15 mouse cellular contexts compared by ENCODE assay signal in genomic region chr2:142551690-142552089, GRCm38 (mm10).
"Had no signal": no experiment of that assay in that cellular context is flagged by ENCODE, and none has a peak within 500 bp of the region (broad histone marks: within the 10 kb centered on the region; RNA-seq: fewer than 3 reads in every experiment).

No protein-coding gene starts in this region.

- H3K36me3 ChIP-seq: limb, embryonic 12.5 days; liver, embryonic 13.5 days; lung, embryonic 15.5 days had no signal

- H3K4me1 ChIP-seq: limb, embryonic 12.5 days; liver, embryonic 13.5 days; lung, embryonic 15.5 days; megakaryocyte, embryonic 14.5 days had no signal

- H3K27me3 ChIP-seq: limb, embryonic 12.5 days; liver, embryonic 13.5 days; lung, embryonic 15.5 days; megakaryocyte, embryonic 14.5 days had no signal

- ATAC-seq: inflammation-experienced regulatory T-cells, adult 6 months; intestine, postnatal 0 days; liver, postnatal 0 days had no signal

- H3K4me3 ChIP-seq: left cerebral cortex, adult 2 months; limb, embryonic 12.5 days; liver, embryonic 13.5 days; lung, embryonic 15.5 days; megakaryocyte, embryonic 14.5 days had no signal

- H3K9ac ChIP-seq: limb, embryonic 12.5 days; liver, embryonic 13.5 days; liver, postnatal 0 days; lung, embryonic 15.5 days had no signal

- DNase-seq: kidney, adult 8-10 months; kidney, postnatal 25 days; liver; liver, embryonic 13.5 days; liver, postnatal 0 days; lung, postnatal 14 days; thymus, postnatal 4 days had no signal

- H3K9me3 ChIP-seq: limb, embryonic 12.5 days; lung, embryonic 15.5 days had no signal

- H3K4me2 ChIP-seq: limb, embryonic 12.5 days; liver, embryonic 13.5 days; lung, embryonic 15.5 days had no signal

- H3K27ac ChIP-seq: left cerebral cortex, adult 2 months; limb, embryonic 12.5 days; liver, embryonic 13.5 days; lung, embryonic 15.5 days; macrophage; stomach, postnatal 0 days had no signal
